Mouse (Mus musculus) cerebellum, adult (tissue): ENCODE measurements around the gene Txndc15.
A peak's percentile ranks its signal among the peaks of the same experiment; 100 is the strongest.
"Not testable (repeated sequence)": the region's sequence is repeated elsewhere in the genome, so short reads cannot be mapped to it uniquely, and the experiment has no call there.

Experiments
- ATAC-seq: cut with Nextera tagmentation; 2 replicates; pipeline ENCODE4 v1.9.2; 2017; ENCODE audit warnings: mild to moderate bottlenecking, moderate library complexity, mixed read lengths; ENCODE audit not compliant: insufficient number of reproducible peaks, low FRiP score, low TSS enrichment

Txndc15 gene

DNA sequence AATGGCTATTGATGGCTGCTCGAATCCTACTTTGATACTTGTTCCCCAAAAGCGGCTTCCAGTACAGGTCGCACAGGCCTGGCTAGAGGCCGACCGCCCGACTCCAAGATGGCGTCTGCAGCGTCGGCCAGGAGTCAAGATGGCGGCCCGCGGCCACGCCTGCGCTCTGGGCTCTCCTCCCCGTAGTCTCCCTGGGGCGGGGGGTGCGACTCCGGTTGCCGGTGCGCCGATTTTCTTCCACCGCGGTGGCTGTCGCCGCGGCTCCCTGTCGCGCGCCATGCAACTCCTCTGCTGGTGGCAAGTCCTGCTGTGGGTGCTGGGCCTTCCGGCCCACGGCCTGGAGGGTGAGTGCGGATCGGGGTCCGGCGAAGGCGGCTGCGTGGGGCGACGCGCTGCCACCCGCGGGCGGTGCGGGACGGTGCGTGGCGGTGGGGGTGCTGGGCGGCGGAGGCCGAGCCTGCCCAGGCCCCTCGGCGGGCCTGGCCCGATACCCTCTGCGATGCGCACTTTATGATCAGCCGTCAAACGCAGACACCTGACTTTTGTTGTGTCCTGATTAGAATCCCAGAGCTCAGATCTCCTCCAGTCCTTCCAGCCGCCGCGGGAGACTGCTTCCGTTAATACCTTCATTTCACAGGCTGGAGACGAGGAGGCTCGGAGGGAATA is at the start of gene Txndc15:
Txndc15 (plus strand) TSS at position 150 of the 666 bp plus-strand sequence.
- ATAC-seq: peak; percentile 86

DNA sequence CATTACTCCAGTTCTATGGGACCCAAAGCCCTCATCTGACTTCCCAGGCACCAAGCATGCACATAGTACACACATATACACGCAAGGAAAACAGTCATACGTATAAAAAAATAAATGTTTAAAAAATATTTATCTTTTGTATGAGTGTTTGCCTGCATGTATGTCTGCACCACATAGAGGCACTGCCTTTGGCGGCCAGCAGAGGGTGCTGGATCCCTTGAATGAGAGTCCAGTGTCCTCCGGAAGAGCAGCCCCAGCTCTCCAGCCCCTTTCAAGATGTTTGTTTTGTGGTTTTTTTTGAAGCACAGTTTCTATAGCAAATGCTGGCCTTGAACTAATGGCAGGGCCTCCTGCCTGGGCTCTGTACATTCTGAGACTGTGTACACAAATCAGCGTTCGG is 45.9 kb upstream of the Txndc15 start:
- ATAC-seq: no peak

GRCm38 (mm10) chr13:55672711-55673110 is 41.7 kb upstream of the Txndc15 start:
- ATAC-seq: no peak

DNA sequence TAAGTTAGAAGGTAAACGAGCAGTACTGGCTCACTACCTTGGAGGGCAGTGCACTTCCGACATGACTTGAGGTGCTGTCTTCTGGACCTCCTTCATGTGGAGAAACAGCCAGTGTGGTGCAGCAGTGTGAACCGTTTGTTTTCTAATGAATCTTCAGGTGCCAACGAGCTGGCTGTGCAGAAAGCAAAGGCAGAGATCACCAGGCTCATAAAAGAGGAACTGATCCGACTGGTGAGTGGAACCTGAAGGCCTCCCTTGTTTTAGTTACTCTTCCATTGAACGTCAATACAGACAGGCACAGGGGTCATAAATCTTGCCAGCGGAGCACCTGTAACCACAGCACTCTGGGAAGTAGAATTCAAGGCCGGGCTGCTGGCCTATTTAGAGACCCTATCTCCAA is 37.1 kb upstream of the Txndc15 start:
- ATAC-seq: no peak

DNA sequence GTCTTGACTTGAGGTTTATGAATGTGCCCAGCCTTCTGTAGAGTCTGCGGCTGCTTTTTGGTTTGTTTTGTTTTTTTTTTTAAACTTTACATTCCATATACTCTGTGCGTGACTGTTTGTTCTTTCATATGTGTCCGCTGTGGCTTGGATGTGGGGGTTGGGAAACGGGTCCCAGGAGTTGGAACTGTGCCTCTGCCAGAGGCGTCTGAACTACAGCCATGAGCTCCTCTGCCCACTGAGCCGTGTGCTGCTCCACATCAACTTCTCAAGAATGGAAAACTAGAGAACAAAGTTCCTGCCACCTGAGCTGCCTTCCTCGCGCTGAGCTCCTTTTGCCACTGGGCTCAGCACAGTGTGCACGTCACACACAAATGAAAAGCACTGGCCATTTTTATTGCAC is 32.2 kb upstream of the Txndc15 start:
- no peak for ATAC-seq

GRCm38 (mm10) chr13:55683581-55683980 is 30.9 kb upstream of the Txndc15 start:
- no peak for ATAC-seq

DNA sequence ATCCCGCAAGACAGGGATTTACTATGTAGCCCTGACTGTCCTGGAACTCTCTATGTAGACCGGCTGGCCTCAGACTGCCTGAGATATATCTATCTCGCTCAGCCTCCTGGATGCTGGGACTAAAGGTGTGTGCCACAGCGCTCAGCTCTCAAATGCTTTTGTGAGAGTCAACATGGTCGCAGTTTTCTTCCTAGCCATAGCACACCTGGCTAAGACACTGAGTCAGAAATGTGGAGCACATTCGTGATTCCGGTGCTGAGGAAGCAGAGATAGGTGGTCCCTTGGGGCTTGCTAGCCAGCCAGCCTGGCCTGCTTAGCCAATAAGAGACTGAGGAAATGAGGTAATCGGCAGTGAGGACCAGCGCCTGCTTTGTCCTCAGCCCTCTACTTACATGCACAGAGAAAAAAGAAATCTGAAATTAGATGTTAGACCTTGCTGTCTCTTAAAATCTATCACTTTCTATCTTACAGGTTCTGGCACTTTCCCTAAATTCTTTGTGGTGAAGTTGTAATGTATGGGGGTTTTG is 28.3 kb upstream of the Txndc15 start:
- ATAC-seq: no peak

DNA sequence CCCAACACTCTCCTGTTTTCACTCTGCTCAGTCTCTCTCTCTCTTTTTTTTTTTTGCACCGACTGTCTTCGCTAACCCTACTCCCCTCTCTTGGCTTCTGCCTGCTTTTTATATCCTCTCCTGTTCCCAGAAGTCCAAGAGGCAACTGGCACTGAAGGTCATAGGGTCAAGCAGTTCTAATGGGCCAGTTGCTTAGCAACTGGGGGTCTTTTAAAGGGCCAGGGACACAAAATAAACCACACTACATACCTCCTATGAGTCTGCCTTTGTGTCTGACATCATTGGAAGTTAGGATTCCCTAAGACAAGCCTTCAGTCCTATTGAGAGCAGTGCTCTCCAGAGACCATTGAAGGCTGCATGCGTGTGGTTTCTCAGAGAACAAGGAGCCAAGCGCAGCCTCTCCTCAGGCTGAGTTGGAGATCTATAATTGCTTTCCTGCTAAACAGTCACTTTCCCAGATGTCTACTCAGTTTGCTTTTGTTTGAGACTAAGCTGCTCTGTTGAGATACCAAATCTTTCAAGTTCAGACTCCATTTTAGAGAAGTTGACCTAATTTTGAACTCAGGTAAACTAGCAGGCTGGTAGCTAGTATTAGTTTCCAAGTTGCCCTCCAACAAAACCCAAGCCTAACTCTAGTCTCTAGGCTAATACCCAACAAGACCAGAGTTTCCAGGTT is 26.4 kb upstream of the Txndc15 start:
- no peak for ATAC-seq

- peak; percentile 98 for ATAC-seq
These were observed 21.8 kb upstream of the Txndc15 start, which contains the start of gene B230219D22Rik for GRCm38 (mm10) chr13:55692535-55693242. Gene B230219D22Rik (plus strand): TSS chr13:55693124.

- ATAC-seq: peak; percentile 78
These were observed 21.2 kb upstream of the Txndc15 start for GRCm38 (mm10) chr13:55693243-55693721.

GRCm38 (mm10) chr13:55694110-55694509 is 20.3 kb upstream of the Txndc15 start:
- no peak for ATAC-seq

DNA sequence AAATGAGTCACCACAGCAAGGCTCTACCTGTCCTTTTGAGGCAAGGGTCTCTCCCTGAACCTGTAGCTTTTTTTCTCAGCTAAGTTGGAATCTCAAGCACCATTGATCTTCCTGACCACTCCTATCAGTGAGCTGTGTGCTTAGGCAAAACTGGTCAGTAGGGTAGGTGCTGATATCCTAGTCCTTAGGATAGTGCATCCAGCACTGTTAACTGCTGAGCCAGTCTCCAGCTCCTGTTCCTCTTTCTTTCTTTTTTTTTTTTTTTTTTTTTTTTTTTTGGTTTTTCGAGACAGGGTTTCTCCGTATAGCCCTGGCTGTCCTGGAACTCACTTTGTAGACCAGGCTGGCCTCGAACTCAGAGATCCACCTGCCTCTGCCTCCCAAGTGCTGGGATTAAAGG is 18.5 kb upstream of the Txndc15 start:
- not testable (repeated sequence) for ATAC-seq

DNA sequence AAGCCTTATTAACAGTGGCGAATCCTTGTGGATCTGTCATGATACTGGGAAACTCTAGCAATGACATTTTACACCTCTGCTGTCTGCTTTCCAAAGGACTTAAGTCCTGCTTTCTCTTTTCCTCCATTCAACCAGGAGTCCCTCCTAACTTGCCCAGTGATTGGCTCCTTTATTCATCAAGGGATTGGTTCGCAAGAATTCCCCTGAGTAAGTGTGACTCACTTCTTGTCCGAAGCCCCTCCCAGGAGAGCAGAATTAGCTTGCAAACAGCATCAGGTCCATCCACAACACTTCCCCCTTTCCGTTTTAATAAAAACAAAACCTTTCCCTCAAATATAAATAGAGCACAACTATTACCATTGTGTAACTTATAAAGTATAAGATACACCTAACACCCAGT is 10.1 kb upstream of the Txndc15 start:
- ATAC-seq: no peak

DNA sequence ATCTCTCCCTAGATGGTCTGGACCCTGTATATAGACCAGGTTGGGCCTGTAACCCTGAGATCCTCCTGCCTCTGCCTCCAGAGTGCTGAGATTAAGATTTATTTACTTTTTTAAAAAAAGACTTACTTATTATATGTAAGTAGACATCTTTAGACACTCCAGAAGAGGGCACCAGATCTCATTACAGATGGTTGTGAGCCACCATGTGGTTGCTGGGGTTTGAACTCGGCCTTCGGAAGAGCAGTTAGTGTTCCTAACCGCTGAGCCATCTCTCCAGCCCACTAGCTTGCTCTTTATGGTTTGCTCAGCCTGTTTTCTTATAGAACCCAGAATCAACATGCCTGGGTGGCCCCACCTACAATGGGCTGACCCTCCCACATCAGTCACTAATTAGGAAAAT is 1.6 kb upstream of the Txndc15 start:
- no peak for ATAC-seq

- ATAC-seq: no peak
These were observed 690 bp downstream of the Txndc15 start for GRCm38 (mm10) chr13:55715167-55715512.

DNA sequence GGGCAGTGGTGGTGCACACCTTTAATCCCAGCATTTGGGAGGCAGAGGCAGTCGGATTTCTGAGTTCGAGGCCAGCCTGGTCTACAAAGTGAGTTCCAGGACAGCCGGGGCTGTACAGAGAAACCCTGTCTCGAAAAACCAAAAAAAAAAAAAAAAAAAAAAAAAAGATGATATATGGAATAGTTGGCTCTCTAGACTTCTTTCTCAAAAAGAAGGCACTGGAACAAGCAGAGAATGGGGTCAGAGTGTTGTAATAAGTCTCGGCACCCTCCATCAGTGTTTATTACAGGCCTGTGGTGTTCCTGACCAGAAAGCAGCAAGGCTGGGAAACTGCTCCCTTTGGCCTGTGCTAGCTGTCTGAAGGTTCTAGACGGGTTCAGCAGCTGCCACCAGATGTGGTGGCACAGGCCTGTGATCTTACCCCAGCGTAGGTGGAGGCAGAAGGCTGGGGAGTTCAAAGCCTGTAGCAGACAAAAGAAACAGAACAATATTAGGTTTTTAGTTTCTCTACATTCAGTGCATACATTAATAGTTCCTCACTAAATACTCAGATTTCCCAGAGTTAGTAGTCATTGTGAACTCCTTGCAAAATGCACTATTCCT is 1.6 kb downstream of the Txndc15 start:
- ATAC-seq: no peak

- ATAC-seq: peak; percentile 38; the same call in 1 of the 2 replicates
These were observed 7.1 kb downstream of the Txndc15 start for GRCm38 (mm10) chr13:55721516-55721915.

- no peak for ATAC-seq
These were observed 7.5 kb downstream of the Txndc15 start for GRCm38 (mm10) chr13:55721995-55722394.

- no peak for ATAC-seq
These were observed 12.2 kb downstream of the Txndc15 start for GRCm38 (mm10) chr13:55726598-55727119.

DNA sequence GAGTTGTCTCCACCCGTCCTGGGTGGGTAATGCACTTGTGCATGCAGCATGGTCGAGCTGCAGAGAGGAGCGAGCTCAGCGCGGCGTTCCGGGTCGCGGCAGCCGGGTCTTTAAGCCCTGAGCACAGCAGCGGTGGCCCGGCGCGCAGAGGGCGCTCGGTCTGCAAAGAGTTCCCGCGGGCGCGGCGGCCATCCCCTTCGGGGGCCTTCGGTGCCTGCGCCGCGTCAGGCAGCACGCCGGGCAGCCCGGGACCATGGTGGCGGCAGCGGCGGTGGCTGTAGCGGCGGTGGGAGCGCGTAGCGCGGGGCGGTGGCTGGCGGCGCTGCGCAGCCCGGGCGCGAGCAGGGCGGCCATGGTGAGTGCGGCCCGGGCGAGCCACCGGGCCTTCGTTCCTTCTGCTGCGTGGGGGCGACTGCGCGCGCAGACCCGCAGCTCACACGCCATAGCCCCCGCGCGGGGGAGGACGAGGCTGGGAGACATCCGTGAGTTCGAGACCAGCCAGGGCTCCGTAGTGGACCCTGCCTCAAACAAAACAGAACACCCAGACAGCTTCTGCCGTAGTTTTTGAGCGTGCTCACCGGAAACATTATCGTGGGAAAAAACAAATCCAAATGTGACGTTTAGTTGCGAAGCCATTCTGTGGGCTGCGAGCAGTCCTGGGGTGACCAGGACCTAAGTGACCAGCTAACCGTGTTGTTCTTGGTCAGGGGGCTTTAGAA is 12.8 kb downstream of the Txndc15 start, which contains the start of gene Pcbd2:
Pcbd2 (plus strand) TSS at position 249 of the 719 bp plus-strand sequence.
- peak; percentile 71 for ATAC-seq
